In the genomic region with DNA sequence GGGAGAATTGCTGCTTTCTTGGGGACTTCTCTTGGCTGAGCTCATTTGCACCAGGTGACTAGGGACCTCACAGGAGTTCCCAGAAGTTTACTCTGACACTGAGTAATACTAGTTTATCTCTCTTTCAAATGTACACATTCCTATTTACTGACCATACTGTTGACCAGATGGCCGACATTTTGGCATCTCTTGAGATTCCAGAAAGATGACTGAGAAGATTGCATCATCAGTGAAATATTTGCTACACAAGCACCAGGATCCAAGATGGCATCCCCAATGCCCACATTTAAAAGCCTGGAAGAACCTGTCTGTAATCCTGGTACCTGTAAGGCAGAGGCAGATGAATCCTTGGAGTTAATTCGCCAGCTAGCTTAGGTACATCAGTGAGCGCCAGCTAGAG, we compare ENCODE assay signal across 25 mouse cellular contexts. TPM values are rescaled to one million over a fixed set of nuclear protein-coding genes. Genes with fewer than 3 reads are reported as not detected.
A peak's percentile ranks its signal among the peaks of the same experiment; 100 is the strongest.
DNase-seq lines count a peak whose midpoint lies in the region; ATAC-seq and TF ChIP-seq lines count a peak whose summit lies in the region.
"Had no signal": no experiment of that assay in that cellular context is flagged by ENCODE, and none has a peak within 500 bp of the region (broad histone marks: within the 10 kb centered on the region; RNA-seq: fewer than 3 reads in every experiment).

No protein-coding gene starts in this region.

- WGBS in stomach, postnatal 0 days = 79% methylated on average over 3 of the region's 3 CpGs

- no peak for DNase-seq in gastrocnemius, adult 2 months
- DNase-seq in gastrocnemius, adult 8-10 months (ENCODE audit: low spot score in 2 of 2) = no peak
- DNase-seq in NIH3T3 (ENCODE audit: low read depth) = peak; percentile 54
- no peak for DNase-seq in stomach, postnatal 0 days (ENCODE audit: low spot score)
- no peak for DNase-seq in spleen, adult 12 weeks (ENCODE audit: low spot score)
- DNase-seq in thymus, postnatal 14 days = no peak
- DNase-seq: adrenal gland, adult 2 months; adrenal gland, postnatal 10 days; adrenal gland, postnatal 25 days; cerebellum, adult 11-12 months; cerebellum, adult 2 months; cerebellum, adult 9-10 months; cerebellum, postnatal 10 days; cerebellum, postnatal 25 days; embryo, embryonic 11 days; forebrain, postnatal 0 days had no signal

- H3K4me3 ChIP-seq in gastrocnemius, adult 2 months = no peak overlapping the region
- no peak overlapping the region for H3K4me3 ChIP-seq in embryonic fibroblast, embryonic 13.5 days (ENCODE audit: insufficient read depth, low read length)
- no peak overlapping the region for H3K4me3 ChIP-seq in stomach, postnatal 0 days (ENCODE audit: low read depth, low read length)
- H3K4me3 ChIP-seq: embryonic facial prominence, embryonic 13.5 days; embryonic facial prominence, embryonic 15.5 days; forebrain, embryonic 13.5 days; forebrain, embryonic 15.5 days had no signal

- TF ChIP-seq CTCF in gastrocnemius, adult 2 months (IDR thresholded peaks at IDR 0.05) = no peak
- no peak for TF ChIP-seq CTCF in embryonic fibroblast, embryonic 13.5 days (IDR thresholded peaks at IDR 0.05; ENCODE audit: borderline replicate concordance, insufficient read depth, low read length)
- no peak for TF ChIP-seq CTCF in stomach, postnatal 0 days (IDR thresholded peaks at IDR 0.05; ENCODE audit: low read depth)

- peaks cover 32% of the 10 kb centered on the region for H3K4me1 ChIP-seq in embryonic fibroblast, embryonic 13.5 days (ENCODE audit: control insufficient read depth, insufficient read depth, low read length)
- H3K4me1 ChIP-seq in stomach, postnatal 0 days (replicated peaks; ENCODE audit: control insufficient read depth, insufficient read depth) = peaks cover 10% of the 10 kb centered on the region

- no peak overlapping the region for H3K4me2 ChIP-seq in stomach, postnatal 0 days (replicated peaks; ENCODE audit: low read depth)
- H3K4me2 ChIP-seq: embryonic facial prominence, embryonic 13.5 days; embryonic facial prominence, embryonic 15.5 days; forebrain, embryonic 13.5 days; forebrain, embryonic 15.5 days had no signal

- no peak for TF ChIP-seq POLR2A in embryonic fibroblast, embryonic 13.5 days (IDR thresholded peaks at IDR 0.05; ENCODE audit: low read depth, low read length)

- H3K9ac ChIP-seq in stomach, postnatal 0 days (ENCODE audit: low read length) = no peak overlapping the region
- H3K9ac ChIP-seq: embryonic facial prominence, embryonic 13.5 days; embryonic facial prominence, embryonic 15.5 days; forebrain, embryonic 13.5 days; forebrain, embryonic 15.5 days; forebrain, postnatal 0 days had no signal

- ATAC-seq in stomach, postnatal 0 days (ENCODE audit: low FRiP score, low TSS enrichment) = peak; percentile 46; the same call in 1 of the 2 replicates
- no peak for ATAC-seq in megakaryocyte-erythroid progenitor cell, adult 5-6 weeks (replicated peaks; ENCODE audit: low FRiP score, low TSS enrichment, poor library complexity, severe bottlenecking)
- ATAC-seq: CD4-positive, CD25-positive, alpha-beta regulatory T cell, adult 4 months; forebrain, embryonic 13.5 days; forebrain, embryonic 15.5 days; forebrain, postnatal 0 days had no signal

- intact Hi-C loops in gastrocnemius, adult 2 months (cut with DNase I) = no loop called here

- no peaks in the 10 kb centered on the region for H3K9me3 ChIP-seq in stomach, postnatal 0 days (ENCODE audit: control insufficient read depth, low read length)
- H3K9me3 ChIP-seq: embryonic facial prominence, embryonic 13.5 days; embryonic facial prominence, embryonic 15.5 days; forebrain, embryonic 13.5 days; forebrain, embryonic 15.5 days; G1E had no signal

- H3K36me3 ChIP-seq in stomach, postnatal 0 days (ENCODE audit: control insufficient read depth, insufficient read depth, low read length) = 0 out of 2 replicates have a peak, but pooled peaks cover 2% of the 10 kb centered on the region
- H3K36me3 ChIP-seq: embryonic facial prominence, embryonic 13.5 days; embryonic facial prominence, embryonic 15.5 days; forebrain, embryonic 15.5 days had no signal

- H3K27me3 ChIP-seq in stomach, postnatal 0 days (ENCODE audit: control insufficient read depth, insufficient read depth, low read length) = no peaks in the 10 kb centered on the region
- H3K27me3 ChIP-seq: CH12.LX; embryonic facial prominence, embryonic 13.5 days; embryonic facial prominence, embryonic 15.5 days; forebrain, embryonic 13.5 days; forebrain, embryonic 15.5 days had no signal

- TF ChIP-seq EP300 in stomach, postnatal 0 days (optimal IDR thresholded peaks at IDR 0.05) = no peak

- H3K27ac ChIP-seq in gastrocnemius, adult 2 months = peak overlapping the region; percentile 77
- H3K27ac ChIP-seq in embryonic fibroblast, embryonic 13.5 days (ENCODE audit: insufficient read depth, low read length) = peak overlapping the region; percentile 25
- H3K27ac ChIP-seq in stomach, postnatal 0 days (replicated peaks) = 0 out of 2 replicates have a peak overlapping the region, but pooled peaks have one; percentile 13
- H3K27ac ChIP-seq: embryonic facial prominence, embryonic 13.5 days; embryonic facial prominence, embryonic 15.5 days; forebrain, embryonic 13.5 days; forebrain, embryonic 15.5 days had no signal

RNA-seq across cellular contexts. Expression of a gene that starts 41.1 kb away (rescaled TPM):
- total RNA-seq in gastrocnemius, adult 2 months (2021) = 10 to 100 TPM; 41.3 to 52.1 TPM
- total RNA-seq in gastrocnemius, adult 8-10 months (2022) = 10 to 100 TPM; 17.8 to 64.2 (median 20.3) TPM
- 53.1 and 78.3 TPM in 2 replicates for polyA plus RNA-seq in embryonic fibroblast, embryonic 13.5 days (2011; ENCODE audit: insufficient read length, low read depth, missing spikeins)
- polyA plus RNA-seq in stomach, postnatal 0 days (2015; fragmentation: Nextera tagmentation; extraction: Ambion mirVana) = 36.0 and 44.6 TPM in 2 replicates
- 47.7 and 67.6 TPM in 2 replicates for total RNA-seq in megakaryocyte-erythroid progenitor cell, adult 5-6 weeks (2014; fragmentation: Nextera tagmentation)
- total RNA-seq in megakaryocyte-erythroid progenitor cell, adult 5-6 weeks (2017) = 98.6 and 115 TPM in 2 replicates

Comparison
In these comparisons a context has a peak if more than half of its experiments do, and no peak if none do; other contexts are left out.
1. H3K27ac ChIP-seq: peak in every context shown above with its lines; median percentile 77 in gastrocnemius, adult 2 months; 25 in embryonic fibroblast, embryonic 13.5 days; 13 in stomach, postnatal 0 days.